Mouse (Mus musculus) stomach, embryonic 16.5 days (tissue): ENCODE results near the gene Atp5e. TPM values are rescaled to one million over a fixed set of nuclear protein-coding genes. Genes with fewer than 3 reads are reported as not detected.

ENCODE experiments used
- ATAC-seq: fragments of 200-750 bp; cut with Nextera tagmentation; 2 replicates; pipeline ENCODE4 v1.8.0; 2017; ENCODE audit warnings: moderate number of reproducible peaks, moderate TSS enrichment; ENCODE audit not compliant: insufficient read depth, low FRiP score
- H3K27ac ChIP-seq: fragments of 300-500 bp; sonication (generic); 2 replicates; pipeline ENCODE4 v1.5.1; 2014; ENCODE audit warnings: low read length
- H3K27me3 ChIP-seq: fragments of 300-500 bp; sonication (generic); 2 replicates; pipeline ENCODE4 v1.6.1; 2014; ENCODE audit warnings: low read length, control low read depth, mixed read lengths; ENCODE audit not compliant: control insufficient read depth, insufficient read depth
- H3K36me3 ChIP-seq: fragments of 300-500 bp; sonication (generic); 2 replicates; pipeline ENCODE4 v1.6.1; 2014; ENCODE audit warnings: low read length; ENCODE audit not compliant: control insufficient read depth, insufficient read depth
- H3K4me1 ChIP-seq: fragments of 300-500 bp; sonication (generic); 2 replicates; pipeline ENCODE4 v1.6.1; 2014; ENCODE audit warnings: low read length, control low read depth, mixed read lengths; ENCODE audit not compliant: control insufficient read depth, insufficient read depth
- H3K4me2 ChIP-seq: fragments of 300-500 bp; sonication (generic); 2 replicates; pipeline ENCODE4 v1.6.1; 2014; ENCODE audit warnings: low read depth, low read length, mixed read lengths
- H3K4me3 ChIP-seq: fragments of 300-500 bp; sonication (generic); replicated peaks from 2 replicates; pipeline ENCODE4 v1.5.1; 2014; ENCODE audit warnings: mild to moderate bottlenecking, low read length
- H3K9ac ChIP-seq: fragments of 300-500 bp; sonication (generic); 2 replicates; pipeline ENCODE4 v1.6.1; 2014; ENCODE audit warnings: low read length
- H3K9me3 ChIP-seq: fragments of 300-500 bp; sonication (generic); replicated peaks from 2 replicates; pipeline ENCODE4 v1.6.1; 2016; ENCODE audit warnings: low read length, control low read depth; ENCODE audit not compliant: control insufficient read depth
- WGBS: fragments of 180-500 bp; shearing (Covaris S2); extraction: QIAGEN DNeasy Blood & Tissue Kit; methylation state at CpG from one replicate; pipeline ENCODE4 v1.1.7; 2014; 5-methylcytosine and 5-hydroxymethylcytosine counted together
- polyA plus RNA-seq: library from polyadenylated mRNA; unstranded; fragments of >200 nt; fragmentation: Nextera tagmentation; extraction: Ambion mirVana; gene quantifications from 2 replicates; pipeline ENCODE4 v1.2.1, GENCODE M21; 2015

The Atp5e gene
- polyA plus RNA-seq, 1 experiment from 2014 or later = 803 TPM

DNA sequence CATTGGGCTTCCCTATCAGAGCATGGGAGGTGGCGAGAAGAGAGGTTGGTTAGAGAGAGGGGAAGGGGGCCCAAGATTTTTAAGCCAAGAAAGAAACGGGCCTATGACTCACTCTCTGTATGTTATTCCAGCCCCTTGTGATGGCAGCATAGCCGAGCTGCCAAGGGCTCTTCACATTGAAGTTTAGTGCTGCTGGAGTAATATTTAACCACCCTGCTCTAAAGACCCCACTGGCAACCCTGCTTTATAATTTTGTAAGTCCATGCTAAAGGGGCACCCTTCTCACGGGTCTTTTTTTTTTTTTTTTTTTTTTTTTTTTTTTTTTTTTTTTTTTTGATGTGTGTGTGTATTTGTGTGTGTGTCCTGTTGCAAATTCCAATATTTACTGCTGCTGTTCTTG, 22.0 kb downstream of the Atp5e start:
- Histone ChIP-seq H3K9me3 (no peaks in the 10 kb centered on the region), H3K4me3 (no peak overlapping the region), H3K36me3 (no peaks in the 10 kb centered on the region), H3K4me2 (no peak overlapping the region), H3K4me1 (peaks cover 19% of the 10 kb centered on the region), H3K27ac (no peak overlapping the region), H3K27me3 (no peaks in the 10 kb centered on the region), H3K9ac (no peak overlapping the region)
- ATAC-seq = no peak
- WGBS = 59% methylated on average over 4 of the region's 4 CpGs

DNA sequence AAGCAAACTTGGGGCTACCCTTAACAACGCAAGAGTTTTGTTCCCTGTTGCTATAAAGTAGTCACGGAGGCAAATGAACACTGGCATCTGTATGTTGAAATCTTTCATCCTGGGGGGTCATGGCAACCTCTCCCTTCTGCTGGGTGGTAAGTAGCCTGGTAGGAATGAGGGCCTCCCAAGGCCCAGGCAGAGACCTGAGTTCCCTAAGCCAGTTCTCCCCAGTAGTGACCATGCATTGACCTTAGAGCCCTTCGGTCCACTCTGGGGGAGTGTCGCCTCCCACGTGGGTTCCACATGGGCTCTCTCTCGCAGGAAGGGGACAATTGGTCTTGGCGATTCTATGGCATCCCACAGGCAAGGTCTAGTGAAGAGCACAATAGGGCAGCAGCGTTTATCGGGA, 23.9 kb downstream of the Atp5e start:
- 83% methylated on average over 9 of the region's 9 CpGs for WGBS
- Histone ChIP-seq H3K27ac (no peak overlapping the region; the same call in 1 of the 2 replicates), H3K9me3 (no peaks in the 10 kb centered on the region), H3K4me3 (no peak overlapping the region), H3K36me3 (peaks cover 2% of the 10 kb centered on the region; the same call in 1 of the 2 replicates), H3K4me2 (no peak overlapping the region), H3K9ac (no peak overlapping the region), H3K27me3 (no peaks in the 10 kb centered on the region), H3K4me1 (peaks cover 19% of the 10 kb centered on the region)
- ATAC-seq = no peak

DNA sequence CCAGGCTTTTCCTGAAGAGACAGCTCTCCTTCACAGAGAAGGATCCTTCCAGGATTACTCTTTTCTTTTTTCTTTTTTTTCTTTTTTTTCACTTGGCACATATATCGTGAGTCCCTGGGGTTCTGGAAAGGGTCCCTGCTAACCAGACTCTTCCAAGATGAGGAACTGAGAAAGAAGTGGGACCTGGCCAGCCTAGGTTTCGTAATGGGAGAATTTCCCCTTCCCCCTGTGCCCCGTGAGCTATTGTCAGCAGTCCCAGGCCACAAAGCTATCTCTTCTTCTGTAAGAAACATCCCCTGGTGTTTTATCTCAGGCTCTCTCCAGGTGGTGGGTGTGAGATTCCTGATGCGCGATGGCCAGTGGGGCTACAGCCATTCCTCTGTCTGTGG, 24.5 kb downstream of the Atp5e start:
- 56% methylated on average over 5 of the region's 5 CpGs for WGBS
- no peak for ATAC-seq
- H3K36me3 ChIP-seq = peaks cover 3% of the 10 kb centered on the region; the same call in 1 of the 2 replicates
- no peaks in the 10 kb centered on the region for H3K27me3 ChIP-seq
- peak overlapping the region; percentile 83; the same call in 1 of the 2 replicates for H3K9ac ChIP-seq
- H3K4me2 ChIP-seq = peak overlapping the region; percentile 81
- no peaks in the 10 kb centered on the region for H3K9me3 ChIP-seq
- H3K4me3 ChIP-seq = peak overlapping the region; percentile 72; the same call in 1 of the 2 replicates
- H3K4me1 ChIP-seq = peaks cover 19% of the 10 kb centered on the region
- H3K27ac ChIP-seq = no peak overlapping the region; the same call in 1 of the 2 replicates

DNA sequence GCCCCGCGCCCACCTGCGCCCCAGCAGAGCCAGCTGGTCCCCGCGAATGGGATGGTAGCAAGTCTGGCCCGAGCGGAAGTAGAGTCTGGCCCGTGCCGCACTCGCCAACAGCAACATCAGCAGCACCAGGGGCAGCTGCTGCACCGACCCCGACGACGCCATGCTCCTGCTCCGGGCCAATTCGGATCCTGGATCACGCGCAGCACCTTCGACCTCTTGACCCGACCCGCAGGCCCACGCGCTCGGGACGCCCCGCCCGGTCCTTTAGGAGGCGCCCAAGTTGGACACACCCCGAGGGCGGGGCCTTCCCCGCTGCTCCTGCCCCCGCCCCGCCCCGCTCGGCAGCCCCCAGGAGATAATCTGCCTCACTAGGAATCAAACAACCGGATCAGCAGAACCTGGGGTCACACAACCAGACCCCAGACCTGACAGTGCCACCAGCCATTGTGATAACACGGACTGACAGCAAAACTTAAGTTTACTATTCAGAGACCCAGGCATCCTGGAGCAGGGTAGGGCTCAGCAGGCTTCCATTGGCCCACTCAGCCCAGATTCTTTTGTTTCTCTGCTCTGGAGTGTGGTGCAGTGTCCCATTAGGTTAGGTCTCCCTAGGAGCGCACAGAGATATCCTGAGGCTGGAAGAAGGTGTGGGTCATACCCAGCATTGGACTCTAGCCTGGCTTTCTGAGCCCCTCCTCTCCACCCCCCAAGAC, 25.0 kb downstream of the Atp5e start, which contains the start of gene Ctsz:
Gene Ctsz, minus strand, starts transcription at position 303 of the 713 bp plus-strand sequence.
- peaks cover 3% of the 10 kb centered on the region; the same call in 1 of the 2 replicates for H3K36me3 ChIP-seq
- H3K27ac ChIP-seq = peak within 1 kb of the TSS; percentile 49
- no peaks in the 10 kb centered on the region for H3K9me3 ChIP-seq
- H3K9ac ChIP-seq = peak within 1 kb of the TSS; percentile 83
- WGBS = under 1% methylated on average over 38 of the region's 38 CpGs
- H3K4me2 ChIP-seq = peak within 1 kb of the TSS; percentile 81
- peak within 1 kb of the TSS; percentile 72 for H3K4me3 ChIP-seq
- peaks cover 19% of the 10 kb centered on the region for H3K4me1 ChIP-seq
- H3K27me3 ChIP-seq = no peaks in the 10 kb centered on the region
- ATAC-seq = peak; percentile 74

DNA sequence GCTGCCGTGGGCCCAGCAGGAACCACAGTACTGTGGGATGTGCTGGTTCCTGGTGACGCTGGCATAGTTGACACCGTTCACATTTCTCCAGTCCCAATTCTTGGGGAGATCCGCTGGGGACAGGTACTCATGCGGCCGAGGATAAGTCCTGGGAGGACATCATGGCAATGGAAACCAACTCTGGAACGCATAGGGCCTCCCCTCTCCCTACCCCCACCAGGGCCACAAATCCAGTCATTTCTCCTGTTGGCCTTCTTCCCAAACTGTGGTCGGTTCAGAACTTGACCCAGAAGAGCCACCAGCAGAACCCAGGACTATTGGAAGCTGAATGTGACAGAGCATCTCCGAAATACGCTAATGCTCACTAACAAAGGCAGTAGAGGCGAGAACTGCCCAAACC, 25.7 kb downstream of the Atp5e start:
- H3K27ac ChIP-seq = peak overlapping the region; percentile 49
- ATAC-seq = no peak

DNA sequence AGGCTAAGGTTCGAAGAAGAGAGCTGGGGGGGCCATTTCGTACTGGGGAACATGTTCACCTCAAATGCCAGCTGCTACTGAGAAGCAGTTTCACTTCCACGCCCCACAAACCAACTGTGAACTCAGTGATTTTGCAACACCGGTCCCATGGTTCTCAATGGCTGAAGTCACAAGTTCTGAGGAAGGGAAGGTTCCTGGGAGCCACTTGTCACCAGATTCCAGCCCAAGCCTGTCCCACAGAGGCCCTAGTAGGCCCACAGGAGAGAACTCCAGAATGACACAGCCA, 26.3 kb downstream of the Atp5e start:
- Histone ChIP-seq H3K4me3 (peak overlapping the region; percentile 72), H3K9ac (peak overlapping the region; percentile 83), H3K9me3 (no peaks in the 10 kb centered on the region), H3K4me2 (peak overlapping the region; percentile 81), H3K27ac (peak overlapping the region; percentile 49), H3K4me1 (peaks cover 19% of the 10 kb centered on the region), H3K27me3 (no peaks in the 10 kb centered on the region), H3K36me3 (peaks cover 3% of the 10 kb centered on the region; the same call in 1 of the 2 replicates)
- 84% methylated on average over 4 of the region's 4 CpGs for WGBS
- ATAC-seq = no peak

More for the DNA sequence above, 25.7 kb downstream of the Atp5e start:
- Histone ChIP-seq H3K9me3 (no peaks in the 10 kb centered on the region), H3K27me3 (no peaks in the 10 kb centered on the region), H3K4me1 (peaks cover 19% of the 10 kb centered on the region), H3K9ac (peak overlapping the region; percentile 83), H3K36me3 (peaks cover 3% of the 10 kb centered on the region; the same call in 1 of the 2 replicates), H3K4me2 (peak overlapping the region; percentile 81), H3K4me3 (peak overlapping the region; percentile 72)
- WGBS = 64% methylated on average over 11 of the region's 11 CpGs

DNA sequence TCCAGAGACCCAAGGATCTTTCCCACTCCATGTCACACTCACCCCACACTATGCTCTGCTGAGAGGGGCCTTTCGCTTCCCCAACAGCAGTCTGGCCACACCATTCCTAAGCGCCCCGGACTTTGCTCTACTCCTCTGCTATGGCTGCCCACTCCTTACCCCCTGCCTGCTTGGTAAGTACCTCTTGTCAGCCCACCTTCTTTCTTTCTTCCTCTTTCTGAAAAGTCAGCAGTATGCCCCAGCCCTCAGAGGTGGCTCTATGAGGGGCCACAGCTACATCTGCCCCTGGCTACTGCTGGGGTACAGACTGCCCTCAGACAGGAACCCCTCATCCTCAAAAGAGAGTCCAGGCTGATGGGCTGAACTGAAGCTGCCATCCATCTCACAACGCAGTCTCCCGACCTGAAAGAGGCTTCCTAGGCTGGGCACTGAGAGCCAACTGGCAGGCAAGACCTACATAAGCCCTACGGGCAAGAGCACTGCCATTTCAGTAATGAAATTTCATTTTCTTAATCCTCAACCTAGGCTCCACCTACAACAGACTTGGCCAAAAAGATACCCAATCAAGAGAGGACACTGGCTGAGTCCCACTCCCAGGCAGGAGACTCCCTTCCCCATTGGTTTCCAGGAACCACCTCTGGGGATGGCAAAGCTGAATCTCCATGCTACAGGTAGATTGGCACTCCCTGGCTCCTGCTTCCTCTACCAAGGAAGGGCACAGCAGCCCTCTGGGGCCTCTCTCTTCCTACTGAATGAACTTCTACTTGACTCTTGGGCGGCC, 26.8 kb downstream of the Atp5e start:
- H3K27ac ChIP-seq = peak overlapping the region; percentile 18
- peaks cover 16% of the 10 kb centered on the region for H3K4me1 ChIP-seq
- H3K36me3 ChIP-seq = peaks cover 3% of the 10 kb centered on the region; the same call in 1 of the 2 replicates
- H3K27me3 ChIP-seq = no peaks in the 10 kb centered on the region
- no peak overlapping the region for H3K9ac ChIP-seq
- H3K4me2 ChIP-seq = peak overlapping the region; percentile 21; the same call in 1 of the 2 replicates
- no peaks in the 10 kb centered on the region for H3K9me3 ChIP-seq
- H3K4me3 ChIP-seq = peak overlapping the region; percentile 3; the same call in 1 of the 2 replicates
- 90% methylated on average over 7 of the region's 7 CpGs for WGBS
- ATAC-seq = no peak

DNA sequence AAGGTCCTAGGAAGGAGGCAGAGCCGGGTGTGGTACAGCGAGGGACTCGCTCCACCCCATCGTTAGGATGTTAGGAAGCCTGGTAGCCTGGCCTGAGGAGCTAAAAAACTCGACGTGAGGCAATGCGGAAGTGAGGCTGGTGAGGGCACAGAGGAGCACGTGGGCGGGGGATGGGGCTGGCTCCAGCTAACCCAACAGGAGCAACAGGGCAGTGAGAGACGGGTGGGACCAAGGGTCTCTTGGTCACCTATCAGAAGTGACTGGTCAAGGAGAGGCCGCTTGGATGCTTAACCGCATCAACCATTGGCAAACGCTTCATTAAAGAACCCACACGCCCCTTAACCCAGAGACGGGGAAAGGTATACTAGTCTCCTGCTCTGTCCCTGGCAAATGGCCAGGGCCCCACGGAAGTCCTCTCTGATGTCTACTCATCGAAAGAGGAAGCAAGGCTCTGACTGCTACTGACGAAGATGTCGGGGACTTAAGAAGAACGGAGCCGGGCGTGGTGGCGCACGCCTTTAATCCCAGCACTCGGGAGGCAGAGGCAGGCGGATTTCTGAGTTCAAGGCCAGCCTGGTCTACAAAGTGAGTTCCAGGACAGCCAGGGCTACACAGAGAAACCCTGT, 27.7 kb downstream of the Atp5e start:
- no peak for ATAC-seq
- H3K9me3 ChIP-seq = no peaks in the 10 kb centered on the region
- no peak overlapping the region for H3K4me3 ChIP-seq
- no peak overlapping the region for H3K9ac ChIP-seq
- H3K27me3 ChIP-seq = no peaks in the 10 kb centered on the region
- peaks cover 16% of the 10 kb centered on the region for H3K4me1 ChIP-seq
- peaks cover 3% of the 10 kb centered on the region; the same call in 1 of the 2 replicates for H3K36me3 ChIP-seq
- no peak overlapping the region for H3K4me2 ChIP-seq
- WGBS = 83% methylated on average over 26 of the region's 26 CpGs
- H3K27ac ChIP-seq = no peak overlapping the region
